Mouse (Mus musculus): ENCODE measurements around the gene Frmd4a.
A peak's percentile ranks its signal among the peaks of the same experiment; 100 is the strongest.

Gene Frmd4a

DNA sequence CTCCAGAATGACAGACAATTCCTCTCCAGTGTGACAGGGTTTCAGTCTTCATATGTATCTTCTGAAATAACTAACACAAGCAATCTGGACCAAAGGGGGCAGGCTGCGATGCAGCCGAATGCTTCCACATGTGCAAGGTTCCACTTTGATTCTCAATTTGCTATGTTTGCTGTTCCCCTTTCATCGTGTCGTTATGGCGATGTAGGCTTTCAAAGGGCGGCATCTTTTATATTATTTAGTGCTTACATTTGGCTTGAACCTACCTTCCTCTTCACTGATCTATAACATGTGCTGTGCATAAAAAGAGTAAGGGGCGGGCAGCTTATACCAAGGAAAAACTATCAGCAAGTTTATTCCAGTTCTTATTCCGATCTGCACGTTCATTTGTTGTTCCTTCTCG is 322.9 kb downstream of the Frmd4a start:
- peak; percentile 41 for DNase-seq

DNA sequence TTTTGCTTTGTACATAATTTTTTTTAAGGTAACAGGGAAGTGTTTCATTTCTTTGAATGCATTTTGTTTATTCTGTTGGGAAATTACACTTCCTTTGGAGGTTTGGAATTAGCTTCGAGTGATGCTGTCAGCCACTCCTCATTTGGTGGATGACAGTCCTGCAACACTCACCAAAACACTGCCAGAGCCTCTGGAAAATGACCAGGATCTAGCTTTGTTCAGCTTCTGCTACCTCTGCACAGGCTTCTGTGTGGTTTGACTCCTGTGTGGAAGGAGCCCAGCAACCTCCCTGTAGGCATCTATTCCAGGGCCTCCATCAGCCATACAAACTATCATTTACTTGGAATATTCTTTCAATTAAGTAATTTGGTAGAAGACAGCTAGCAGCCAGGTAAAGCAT is 323.6 kb downstream of the Frmd4a start:
- DNase-seq = peak; percentile 48

DNA sequence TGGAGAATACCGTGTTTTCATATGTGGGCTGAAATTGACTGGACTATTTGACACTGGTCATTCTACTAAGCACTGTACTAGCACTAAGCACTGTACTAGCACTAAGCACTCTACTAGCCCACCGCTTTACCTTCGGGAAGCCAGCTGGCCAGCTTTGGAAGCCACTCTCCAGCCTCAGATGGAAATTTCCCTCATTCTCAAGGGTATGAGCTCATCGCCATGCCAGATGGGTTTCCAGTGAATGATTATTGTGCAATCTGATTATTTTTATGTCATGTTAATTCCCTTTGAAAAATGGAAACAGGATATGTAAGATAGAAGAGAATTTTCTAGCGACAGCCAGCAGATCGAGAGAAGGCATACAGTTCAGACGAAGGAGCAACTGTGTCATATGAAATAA is 324.5 kb downstream of the Frmd4a start:
- DNase-seq = peak; percentile 74

DNA sequence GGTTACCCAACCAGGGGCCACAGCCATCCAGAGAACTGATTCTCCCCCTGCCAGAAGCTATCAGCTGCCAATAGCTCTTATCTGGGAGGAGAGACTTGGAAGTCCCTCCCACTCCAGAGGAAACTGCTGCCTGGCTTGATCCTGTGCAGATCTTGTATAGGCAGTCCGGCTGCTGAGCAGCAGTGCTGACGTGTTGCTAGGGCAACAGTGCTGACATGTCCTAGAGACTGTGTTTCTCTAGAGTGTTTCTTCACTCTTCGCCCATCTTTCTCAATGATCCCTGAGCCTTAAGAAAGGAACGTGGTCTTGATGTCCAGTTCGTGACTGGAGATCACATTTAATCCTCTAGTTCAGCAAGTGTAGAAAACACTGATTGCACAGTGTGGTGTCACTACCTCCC is 326.9 kb downstream of the Frmd4a start:
- DNase-seq = peak; percentile 55

DNA sequence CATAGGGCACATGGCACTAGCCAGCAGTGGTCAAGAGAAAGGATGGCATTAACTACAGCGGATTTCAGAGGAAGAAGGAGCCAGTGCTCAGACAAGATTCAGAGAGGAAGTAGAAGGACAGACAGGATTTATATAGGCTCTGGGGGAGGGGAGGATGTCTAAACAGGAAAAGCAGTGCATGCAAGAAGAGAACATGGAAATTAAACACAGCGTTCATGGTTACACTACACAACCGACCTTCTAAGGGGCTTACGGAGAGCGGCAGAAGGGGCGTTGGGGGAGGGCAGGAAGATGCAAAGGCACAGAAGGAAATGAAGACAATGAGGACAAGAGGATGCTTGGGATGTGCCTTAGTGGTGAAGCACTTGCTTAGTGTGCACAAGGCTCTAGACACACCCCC is 328.7 kb downstream of the Frmd4a start:
- DNase-seq = peak; percentile 75

DNA sequence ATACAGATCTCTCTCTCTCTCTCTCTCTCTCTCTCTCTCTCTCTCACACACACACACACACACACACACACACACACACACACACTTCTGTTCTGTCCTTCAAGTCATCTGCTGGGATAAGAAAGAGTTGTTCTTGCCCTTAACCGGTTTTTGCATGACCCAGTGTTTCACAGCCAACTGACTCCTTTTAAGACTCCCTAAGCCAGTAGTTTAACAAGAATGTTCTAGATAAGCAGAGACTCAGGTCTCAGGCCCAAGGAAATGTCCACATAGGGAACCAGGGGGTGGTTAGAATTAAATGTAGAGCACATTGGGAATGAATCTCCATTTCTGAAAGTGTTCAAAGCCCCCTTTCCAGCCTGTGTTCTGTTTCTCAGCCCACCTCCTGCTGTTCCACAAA is 329.4 kb downstream of the Frmd4a start:
- DNase-seq = peak; percentile 76

DNA sequence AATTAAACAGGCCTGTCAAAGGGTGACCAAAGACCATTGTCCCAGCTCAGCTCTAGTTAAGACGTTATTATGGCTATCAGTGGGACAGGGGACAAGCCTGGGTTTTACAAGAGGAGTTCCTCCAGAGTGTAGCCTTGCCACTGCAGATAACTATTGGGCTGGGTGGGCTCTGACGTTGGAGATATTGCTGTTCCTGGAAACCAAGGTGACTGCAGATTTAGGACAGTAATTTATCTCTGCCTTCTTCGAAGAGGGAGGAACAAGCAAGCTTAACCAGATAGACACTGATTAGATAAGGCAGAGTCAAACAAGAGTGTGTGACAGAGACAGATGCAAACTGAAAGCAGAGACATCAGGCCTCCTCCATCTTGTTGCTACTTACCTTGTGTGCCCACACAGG is 330.3 kb downstream of the Frmd4a start:
- DNase-seq = peak; percentile 45

DNA sequence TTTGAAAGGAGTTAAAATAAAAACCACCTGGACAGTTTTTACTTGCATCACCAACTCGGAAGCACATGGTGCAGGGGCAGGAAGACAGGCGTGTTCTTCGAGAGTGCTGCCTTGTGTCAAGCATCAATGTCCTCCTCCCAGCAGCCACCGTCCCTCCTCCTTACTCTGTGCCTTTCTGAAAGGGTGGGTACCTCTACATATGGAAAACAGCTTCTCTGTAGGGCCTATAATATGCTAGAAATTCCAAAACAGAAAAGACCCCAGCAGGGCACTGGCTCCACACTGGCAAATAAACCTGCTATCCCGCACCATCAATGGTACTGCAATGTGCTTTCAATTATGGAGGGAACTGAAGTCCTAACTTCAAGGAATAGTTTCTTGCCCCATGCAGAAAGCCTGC is 331.0 kb downstream of the Frmd4a start:
- DNase-seq = peak; percentile 87

DNA sequence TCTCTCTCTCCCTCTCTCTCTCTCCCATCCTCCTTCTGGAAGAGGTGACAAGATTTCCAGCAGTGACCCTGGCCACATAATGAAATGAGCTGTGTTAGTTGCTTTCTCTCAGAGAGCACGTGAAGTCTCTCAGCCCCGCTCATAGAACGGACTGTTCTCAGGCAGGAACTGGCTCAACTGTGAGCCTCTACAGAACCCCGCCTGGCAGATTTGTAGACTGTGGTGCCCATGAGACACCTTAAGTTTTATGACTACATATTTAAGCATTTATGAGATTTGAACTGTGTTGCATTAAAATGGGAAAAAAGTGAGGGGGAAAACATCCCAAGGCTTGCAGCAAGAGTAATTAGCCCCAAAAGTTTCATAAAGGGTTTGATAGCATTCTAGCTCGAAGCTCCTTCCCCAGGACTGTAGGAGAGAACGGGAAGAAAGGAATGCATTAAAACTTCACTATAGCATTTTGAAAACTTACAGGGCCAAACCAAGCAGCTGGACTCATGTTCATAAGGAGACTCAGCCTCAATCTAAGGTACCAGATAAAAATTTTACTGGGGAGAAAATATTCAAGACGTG is 339.4 kb downstream of the Frmd4a start:
- DNase-seq = peak; percentile 29

DNA sequence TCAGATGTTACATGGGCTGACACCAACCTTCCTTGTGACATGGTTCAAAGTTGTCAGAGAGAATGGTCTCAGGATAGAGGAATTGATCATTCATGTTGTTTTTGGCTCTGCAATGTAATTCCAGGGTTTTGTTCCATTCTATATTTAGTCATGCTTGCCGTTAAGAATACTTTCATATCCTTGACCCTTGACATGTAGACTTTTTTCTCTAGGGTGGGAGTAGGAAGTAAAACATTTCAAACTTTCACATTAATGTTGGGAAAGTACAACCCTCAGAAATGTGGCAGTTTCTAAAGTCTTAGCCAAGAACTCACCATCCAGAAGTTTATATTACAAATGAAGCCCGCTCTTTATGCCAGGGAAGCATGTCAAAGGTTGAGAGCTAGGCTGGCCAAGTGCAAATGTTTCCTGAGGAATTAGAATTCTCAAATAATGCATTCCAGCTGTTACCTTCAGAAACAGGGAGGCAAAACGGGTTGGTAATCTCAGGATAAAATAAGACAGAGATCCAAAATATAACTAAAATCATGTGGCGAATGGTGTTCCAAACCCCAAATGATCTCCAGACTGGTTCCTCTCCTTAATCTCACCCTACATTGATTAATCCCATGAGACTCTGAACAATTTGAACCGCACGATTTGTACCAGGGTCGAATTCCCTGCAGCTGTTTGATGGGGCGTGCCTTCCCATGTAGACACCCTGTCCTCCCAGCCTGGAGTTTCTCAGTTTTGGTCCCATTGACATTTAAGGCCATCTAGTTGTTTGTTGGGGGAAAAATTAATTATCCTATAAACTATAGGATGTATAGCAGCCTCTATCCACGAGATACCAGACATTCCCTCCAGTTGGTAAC is 344.7 kb downstream of the Frmd4a start:
- DNase-seq = peak; percentile 76

DNA sequence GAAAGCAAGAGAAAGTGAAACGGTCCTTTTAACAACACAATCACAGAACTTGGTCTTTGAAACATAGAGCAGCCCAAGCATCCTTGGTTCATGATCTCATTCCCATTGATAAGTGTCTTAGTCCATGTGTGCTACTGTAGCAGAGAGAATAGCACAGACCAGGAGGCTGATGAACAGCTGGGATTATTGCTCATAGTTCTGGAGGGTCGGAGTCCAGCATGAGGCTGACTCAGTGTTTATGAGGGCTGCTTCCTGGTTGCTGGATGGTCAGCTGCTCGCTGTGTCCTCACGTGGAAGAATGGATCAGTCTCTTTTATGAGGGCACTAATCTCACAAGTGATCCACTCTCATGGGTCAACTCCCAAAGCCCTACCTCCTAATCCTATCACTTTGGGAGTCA is 347.4 kb downstream of the Frmd4a start:
- DNase-seq = peak; percentile 86

DNA sequence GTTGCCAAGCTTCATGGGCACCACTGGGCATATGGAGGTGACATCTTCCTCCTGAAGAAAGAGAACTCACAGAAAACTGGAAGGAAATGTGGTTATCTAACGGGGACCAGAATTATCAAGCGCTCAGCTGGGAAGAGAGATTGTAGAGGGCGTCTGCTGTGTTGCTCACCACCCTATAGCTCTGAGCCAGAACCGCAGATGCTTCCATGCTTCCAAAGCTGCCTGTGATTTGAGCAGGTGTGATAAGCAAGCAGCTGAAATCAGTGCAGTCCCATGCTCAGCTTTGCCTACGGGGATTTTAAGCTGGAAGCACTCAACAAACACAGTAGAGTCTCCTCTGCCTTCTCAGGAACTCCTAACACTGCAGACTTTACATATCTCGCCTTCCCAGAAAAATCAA is 351.0 kb downstream of the Frmd4a start:
- DNase-seq = peak; percentile 30

DNA sequence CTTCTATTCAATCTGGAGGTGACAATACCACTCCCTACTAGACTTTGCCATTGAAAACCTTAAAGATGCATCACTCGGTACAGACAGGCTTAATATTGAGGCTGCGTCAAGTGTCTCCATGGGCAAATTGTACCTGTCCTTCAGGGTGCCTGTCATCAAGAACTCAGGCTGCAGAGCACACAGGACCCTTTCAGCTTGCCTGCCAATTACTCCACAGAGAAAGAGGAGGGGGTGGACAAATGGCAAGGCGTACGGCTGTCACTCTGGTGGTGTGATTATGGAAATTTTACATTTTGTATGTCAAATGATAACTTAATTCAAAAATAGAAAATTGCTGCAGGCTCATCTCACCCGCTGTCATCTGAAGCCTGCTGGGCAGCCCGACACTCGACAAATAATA is 353.0 kb downstream of the Frmd4a start:
- no peak for DNase-seq

DNA sequence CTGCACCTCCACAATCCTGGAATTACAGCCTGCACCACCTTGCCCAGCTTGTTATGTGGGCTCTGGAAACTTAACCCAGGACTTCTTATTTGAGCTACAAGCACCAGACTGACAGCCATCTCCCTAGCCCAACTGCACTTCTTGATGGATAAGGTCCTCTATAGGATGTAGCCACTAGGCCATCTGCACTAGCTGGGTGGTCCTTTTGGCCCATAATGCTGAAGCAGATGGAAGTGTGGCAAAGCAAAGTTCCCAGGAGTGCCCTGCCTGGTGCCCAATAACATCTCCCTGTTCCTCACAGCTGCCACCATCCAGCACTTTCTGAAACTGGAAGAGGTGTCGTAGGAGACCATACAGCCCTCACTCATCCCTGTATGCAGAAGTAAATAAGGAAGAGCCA is 353.8 kb downstream of the Frmd4a start:
- DNase-seq = peak; percentile 29

DNA sequence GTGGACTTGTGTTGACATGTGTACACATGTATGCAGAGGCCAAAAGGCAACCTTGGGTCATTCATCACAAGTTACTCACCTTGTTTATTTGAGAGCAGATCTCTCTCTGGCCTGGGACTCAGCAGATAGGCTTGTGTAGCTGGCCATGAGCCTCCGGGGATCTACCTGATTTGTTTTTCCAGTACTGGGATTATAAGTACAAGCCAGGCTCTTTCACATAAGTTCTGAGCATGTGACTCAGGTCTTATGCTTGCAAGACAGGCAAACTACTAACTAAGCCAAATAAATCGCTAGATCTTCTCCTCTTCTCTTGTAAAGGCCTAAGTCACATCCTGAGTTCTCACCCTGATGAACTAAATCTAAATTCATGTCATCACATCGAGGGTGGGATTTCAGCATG is 361.3 kb downstream of the Frmd4a start:
- DNase-seq = peak; percentile 42

DNA sequence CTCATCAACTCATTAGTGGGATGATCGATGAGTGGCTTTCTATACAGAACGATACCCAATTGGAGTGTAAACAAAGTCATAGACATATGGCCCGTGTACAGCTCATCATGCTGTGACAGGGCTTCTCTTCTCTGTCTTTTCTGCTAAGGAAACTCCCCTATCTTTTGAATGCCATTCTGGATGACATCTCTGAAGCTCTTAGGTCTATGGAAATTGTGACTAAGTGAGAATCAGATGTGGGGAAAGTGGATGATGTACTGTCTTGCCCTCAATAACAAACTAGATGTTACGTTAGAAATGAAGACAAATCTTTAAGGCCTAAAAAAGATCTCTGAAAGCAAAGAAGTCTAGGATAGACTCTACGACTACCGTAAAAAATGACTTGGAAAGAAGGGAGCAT is 362.9 kb downstream of the Frmd4a start:
- no peak for DNase-seq

DNA sequence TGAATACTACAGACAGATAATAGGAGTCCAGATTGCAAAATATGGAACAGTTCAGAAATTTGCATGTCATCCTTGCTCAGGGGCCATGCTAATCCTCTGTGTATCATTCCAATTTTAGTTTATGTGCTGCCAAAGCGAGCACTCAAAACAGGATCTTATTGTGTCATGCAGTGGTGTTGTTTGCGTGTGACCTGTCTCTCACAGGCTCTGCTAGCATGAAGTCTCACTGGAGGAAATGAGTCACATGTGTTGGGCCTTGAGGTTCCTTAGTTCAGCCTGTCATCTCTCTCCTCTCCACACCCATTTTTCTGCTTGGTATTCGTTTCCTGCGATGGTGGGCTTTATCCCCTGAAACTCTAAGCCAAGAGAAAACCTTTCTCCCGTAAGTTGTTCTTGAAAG is 363.4 kb downstream of the Frmd4a start:
- peak; percentile 29 for DNase-seq

DNA sequence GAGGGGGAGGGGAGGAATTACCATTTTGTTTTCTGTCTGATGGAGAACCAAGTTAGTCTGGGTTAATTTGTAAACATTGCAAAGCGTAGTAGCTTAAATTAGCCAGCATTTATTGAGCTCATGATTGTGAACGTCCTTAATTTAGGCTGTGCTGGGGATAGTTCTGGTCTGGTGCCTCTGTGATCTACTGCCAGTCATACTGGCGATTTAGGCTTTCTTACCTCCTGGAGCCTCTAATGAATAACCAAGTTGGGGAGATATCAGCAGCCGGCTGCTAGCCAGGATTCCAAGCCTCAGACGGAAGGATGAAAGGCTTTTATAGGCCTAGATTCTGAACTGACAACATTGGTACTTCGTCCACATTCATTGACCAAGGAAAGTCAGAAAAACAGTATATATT is 369.0 kb downstream of the Frmd4a start:
- DNase-seq = peak; percentile 56

DNA sequence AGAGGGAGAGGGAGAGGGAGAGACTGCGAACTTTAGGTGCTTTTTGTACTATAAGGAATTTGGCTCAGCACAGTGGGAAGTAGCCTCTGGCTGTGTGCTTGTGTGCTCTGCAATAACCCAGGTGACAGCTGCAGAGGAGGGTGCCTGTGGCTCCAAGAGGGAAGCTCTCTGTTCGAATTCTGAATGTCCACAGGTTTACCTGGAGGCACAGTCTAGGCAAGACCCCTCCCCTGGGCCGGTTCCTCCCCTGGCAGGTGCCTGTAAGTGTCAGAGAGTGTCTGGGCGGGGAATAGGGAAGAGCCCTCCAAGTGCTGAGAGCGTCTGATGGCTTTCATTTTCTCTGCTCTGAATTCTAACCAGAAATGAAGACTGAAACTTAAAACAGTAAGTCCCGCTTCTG is 371.8 kb downstream of the Frmd4a start:
- peak; percentile 89 for DNase-seq

DNA sequence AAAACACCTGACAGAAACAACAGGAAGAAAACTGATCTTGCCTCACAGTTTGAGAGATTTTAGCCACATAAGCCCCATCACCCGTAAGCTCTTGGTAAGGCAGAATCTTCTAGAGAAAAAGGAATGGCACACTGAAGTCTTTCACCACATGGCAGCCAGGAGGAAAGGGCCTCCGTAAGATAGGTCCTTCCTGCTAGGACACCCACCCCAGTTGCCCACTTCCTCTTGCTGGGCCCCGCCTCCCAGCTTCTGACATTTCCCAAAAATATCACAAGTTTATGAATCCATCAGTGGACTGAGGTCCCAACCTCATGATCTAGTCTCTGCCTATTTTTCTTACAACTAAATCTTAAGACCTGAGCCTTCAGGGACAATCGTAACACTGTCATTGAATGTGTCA is 373.6 kb downstream of the Frmd4a start:
- DNase-seq = peak; percentile 87

DNA sequence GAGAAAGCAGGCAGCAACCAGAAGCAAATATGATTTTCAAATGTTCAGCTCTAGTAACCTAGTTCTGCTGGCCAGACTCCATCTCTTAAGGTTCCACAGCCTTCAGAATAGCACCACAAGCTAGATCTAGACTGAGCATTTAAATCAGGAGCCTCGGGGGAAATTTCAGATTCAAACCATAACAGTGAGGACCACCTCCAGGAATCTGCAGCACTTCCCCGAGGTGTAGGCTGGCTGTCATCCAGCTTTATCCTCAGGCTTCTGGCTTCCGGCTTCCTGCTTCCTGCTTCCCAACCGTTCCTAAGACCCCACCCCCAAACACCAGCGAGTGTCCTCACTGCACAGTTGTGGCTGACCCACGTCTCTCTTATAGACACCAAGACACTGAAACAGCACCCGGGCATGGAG is 374.2 kb downstream of the Frmd4a start:
- peak; percentile 95 for DNase-seq

DNA sequence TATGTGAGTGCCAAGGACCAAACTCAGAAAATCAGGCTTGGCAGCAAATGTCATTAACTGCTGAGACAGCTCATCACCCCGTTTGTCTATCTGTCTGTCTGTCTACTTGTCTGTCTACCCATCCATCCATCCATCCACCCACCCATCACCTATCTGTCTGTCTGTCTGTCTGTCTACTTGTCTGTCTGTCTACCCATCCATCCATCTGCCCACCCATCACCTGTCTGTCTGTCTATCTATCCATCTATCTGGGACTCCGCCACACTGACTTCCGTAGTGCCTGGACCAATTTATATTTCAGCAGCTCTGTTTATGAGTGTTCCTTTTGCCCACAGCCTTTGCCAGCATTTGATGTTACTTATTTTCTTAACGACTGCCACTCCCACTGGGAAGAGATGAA is 375.5 kb downstream of the Frmd4a start:
- DNase-seq = peak; percentile 81

DNA sequence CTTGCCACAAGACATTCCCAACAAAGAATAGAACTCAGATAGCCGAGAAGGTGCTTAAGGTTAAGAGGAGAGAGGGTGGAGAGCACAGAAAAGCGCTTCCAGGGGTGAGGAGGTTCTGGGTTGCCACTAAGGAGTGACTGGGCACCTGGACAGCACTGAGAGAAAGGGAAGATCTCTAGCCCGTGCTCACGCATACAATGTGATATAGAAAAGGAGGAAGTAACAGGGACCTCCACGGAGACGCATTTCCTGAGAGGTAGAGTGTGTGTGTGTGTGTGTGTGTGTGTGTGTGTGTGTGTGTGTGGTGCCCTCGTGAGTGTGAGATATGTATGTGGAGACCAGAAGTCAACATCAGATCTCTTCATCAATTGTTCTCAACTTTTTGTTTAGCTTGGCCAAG is 377.1 kb downstream of the Frmd4a start:
- peak; percentile 61 for DNase-seq

DNA sequence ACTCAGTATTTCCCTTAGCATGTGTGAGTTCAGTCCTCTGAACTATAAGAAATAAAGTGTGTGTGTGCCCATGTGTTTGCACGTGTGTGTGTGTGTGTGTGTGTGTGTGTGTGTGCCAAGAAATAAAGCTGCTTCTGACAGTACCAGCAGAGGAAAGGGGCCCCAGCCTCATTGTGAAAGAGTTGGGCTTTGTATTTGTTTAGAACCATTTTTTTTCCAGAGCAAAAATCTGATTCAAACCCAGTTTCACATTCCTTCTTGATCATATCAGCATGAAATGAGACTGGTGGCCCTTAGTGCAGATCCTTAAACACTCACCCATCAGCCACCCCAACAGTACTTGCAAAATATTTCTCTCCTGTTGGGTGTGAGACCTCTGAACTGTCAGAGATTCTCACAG is 382.2 kb downstream of the Frmd4a start:
- DNase-seq = peak; percentile 46

Measured in heart, adult 11 months (tissue).